Mouse (Mus musculus) midbrain, embryonic 16.5 days (tissue): ENCODE data around the gene Ikzf3. TPM values are rescaled to one million over a fixed set of nuclear protein-coding genes. Genes with fewer than 3 reads are reported as not detected.

Experiments
- ATAC-seq: fragments of 200-750 bp; cut with Nextera tagmentation; 2 replicates; pipeline ENCODE4 v1.8.0; 2017; ENCODE audit warnings: moderate TSS enrichment
- H3K27ac ChIP-seq: fragments of 300-500 bp; sonication (generic); 2 replicates; pipeline ENCODE4 v1.5.1; 2014; ENCODE audit warnings: mild to moderate bottlenecking, low read length, mixed read lengths
- H3K27me3 ChIP-seq: fragments of 300-500 bp; sonication (generic); 2 replicates; pipeline ENCODE4 v1.6.1; 2014; ENCODE audit warnings: low read depth, low read length, mixed read lengths; ENCODE audit not compliant: control insufficient read depth, insufficient read depth
- H3K36me3 ChIP-seq: fragments of 300-500 bp; sonication (generic); 2 replicates; pipeline ENCODE4 v1.6.1; 2014; ENCODE audit warnings: mild to moderate bottlenecking, low read length, moderate library complexity, mixed read lengths; ENCODE audit not compliant: control insufficient read depth, insufficient read depth
- H3K4me1 ChIP-seq: fragments of 300-500 bp; sonication (generic); 2 replicates; pipeline ENCODE4 v1.6.1; 2014; ENCODE audit warnings: mild to moderate bottlenecking, low read length, mixed read lengths; ENCODE audit not compliant: control insufficient read depth, insufficient read depth
- H3K4me2 ChIP-seq: fragments of 300-500 bp; sonication (generic); 2 replicates; pipeline ENCODE4 v1.6.1; 2014; ENCODE audit warnings: mild to moderate bottlenecking, low read length, mixed read lengths
- H3K4me3 ChIP-seq: fragments of 300-500 bp; sonication (generic); 2 replicates; pipeline ENCODE4 v1.5.1; 2014; ENCODE audit warnings: low read depth, mild to moderate bottlenecking, low read length, moderate library complexity, mixed read lengths
- H3K9ac ChIP-seq: fragments of 300-500 bp; sonication (generic); 2 replicates; pipeline ENCODE4 v1.6.1; 2014; ENCODE audit warnings: low read depth, low read length, mixed read lengths
- H3K9me3 ChIP-seq: fragments of 300-500 bp; sonication (generic); replicated peaks from 2 replicates; pipeline ENCODE4 v1.6.1; 2014; ENCODE audit warnings: mild to moderate bottlenecking, low read length, mixed read lengths; ENCODE audit not compliant: control insufficient read depth, poor library complexity, severe bottlenecking
- WGBS: fragments of 180-500 bp; shearing (Covaris S2); extraction: QIAGEN DNeasy Blood & Tissue Kit; methylation state at CpG from one replicate; pipeline ENCODE4 v1.1.7; 2014; 5-methylcytosine and 5-hydroxymethylcytosine counted together
- polyA plus RNA-seq: library from polyadenylated mRNA; unstranded; fragments of >200 nt; fragmentation: Nextera tagmentation; extraction: Ambion mirVana; gene quantifications from 2 replicates; pipeline ENCODE4 v1.2.1, GENCODE M21; 2015

The Ikzf3 gene
- polyA plus RNA-seq, 1 experiment from 2014 or later: not detected

- no peak overlapping the region for H3K9ac ChIP-seq
- no peak for ATAC-seq
- peaks cover 15% of the 10 kb centered on the region for H3K27me3 ChIP-seq
- H3K36me3 ChIP-seq: no peaks in the 10 kb centered on the region
- no peaks in the 10 kb centered on the region for H3K4me1 ChIP-seq
- H3K4me2 ChIP-seq: no peak overlapping the region
- H3K27ac ChIP-seq: no peak overlapping the region
- 51% methylated on average over 13 of the region's 13 CpGs for WGBS
- no peak overlapping the region for H3K4me3 ChIP-seq
- no peaks in the 10 kb centered on the region for H3K9me3 ChIP-seq
These were observed 97.5 kb downstream of the Ikzf3 start for GRCm38 (mm10) chr11:98448191-98448790.

GRCm38 (mm10) chr11:98447475-98447834, 98.4 kb downstream of the Ikzf3 start:
- H3K4me2 ChIP-seq: no peak overlapping the region; the same call in 1 of the 2 replicates
- no peak for ATAC-seq
- WGBS: 18% methylated on average over 7 of the region's 7 CpGs

GRCm38 (mm10) chr11:98446562-98447474, 99.0 kb downstream of the Ikzf3 start:
- ATAC-seq: no peak
- H3K4me3 ChIP-seq: no peak overlapping the region
- 3% methylated on average over 33 of the region's 33 CpGs for WGBS

More at GRCm38 (mm10) chr11:98447475-98447834, 98.4 kb downstream of the Ikzf3 start:
- Histone ChIP-seq H3K27me3 (peaks cover 15% of the 10 kb centered on the region), H3K4me1 (no peaks in the 10 kb centered on the region), H3K36me3 (no peaks in the 10 kb centered on the region), H3K4me3 (no peak overlapping the region), H3K9ac (0 out of 2 replicates have a peak overlapping the region, but pooled peaks have one; percentile 1), H3K9me3 (no peaks in the 10 kb centered on the region), H3K27ac (no peak overlapping the region)

GRCm38 (mm10) chr11:98446213-98446561, 99.6 kb downstream of the Ikzf3 start, which contains the start of gene Grb7:
TSS of gene Grb7 (plus strand) at chr11:98446394.
- Histone ChIP-seq H3K4me1 (no peaks in the 10 kb centered on the region), H3K9ac (0 out of 2 replicates have a peak within 1 kb of the TSS, but pooled peaks have one; percentile 1), H3K9me3 (no peaks in the 10 kb centered on the region), H3K27ac (no peak within 1 kb of the TSS), H3K4me3 (no peak within 1 kb of the TSS), H3K36me3 (no peaks in the 10 kb centered on the region), H3K4me2 (peak within 1 kb of the TSS; percentile 26; the same call in 1 of the 2 replicates), H3K27me3 (peaks cover 15% of the 10 kb centered on the region)
- 9% methylated on average over 5 of the region's 5 CpGs for WGBS
- no peak for ATAC-seq

More at GRCm38 (mm10) chr11:98446562-98447474, 99.0 kb downstream of the Ikzf3 start:
- H3K9ac ChIP-seq: 0 out of 2 replicates have a peak overlapping the region, but pooled peaks have one; percentile 1
- peaks cover 15% of the 10 kb centered on the region for H3K27me3 ChIP-seq
- no peaks in the 10 kb centered on the region for H3K9me3 ChIP-seq
- no peaks in the 10 kb centered on the region for H3K36me3 ChIP-seq
- H3K4me2 ChIP-seq: peak overlapping the region; percentile 26; the same call in 1 of the 2 replicates
- no peak overlapping the region for H3K27ac ChIP-seq
- no peaks in the 10 kb centered on the region for H3K4me1 ChIP-seq

- no peak for ATAC-seq
These were observed 100.2 kb downstream of the Ikzf3 start for GRCm38 (mm10) chr11:98445679-98446078.

GRCm38 (mm10) chr11:98445238-98445637, 100.6 kb downstream of the Ikzf3 start:
- Histone ChIP-seq H3K4me1 (no peaks in the 10 kb centered on the region), H3K4me2 (no peak overlapping the region), H3K27ac (no peak overlapping the region), H3K9ac (no peak overlapping the region), H3K27me3 (peaks cover 15% of the 10 kb centered on the region), H3K9me3 (no peaks in the 10 kb centered on the region), H3K36me3 (no peaks in the 10 kb centered on the region), H3K4me3 (no peak overlapping the region)
- 63% methylated on average over 1 of the region's 1 CpGs for WGBS
- ATAC-seq: no peak

More at GRCm38 (mm10) chr11:98445679-98446078, 100.2 kb downstream of the Ikzf3 start:
- WGBS: 63% methylated on average over 4 of the region's 4 CpGs
- H3K27me3 ChIP-seq: peaks cover 15% of the 10 kb centered on the region
- H3K4me1 ChIP-seq: no peaks in the 10 kb centered on the region
- no peak overlapping the region for H3K4me2 ChIP-seq
- no peak overlapping the region for H3K27ac ChIP-seq
- no peak overlapping the region for H3K4me3 ChIP-seq
- H3K36me3 ChIP-seq: no peaks in the 10 kb centered on the region
- H3K9me3 ChIP-seq: no peaks in the 10 kb centered on the region
- H3K9ac ChIP-seq: no peak overlapping the region

- Histone ChIP-seq H3K9me3 (no peaks in the 10 kb centered on the region), H3K27me3 (peaks cover 15% of the 10 kb centered on the region), H3K4me1 (no peaks in the 10 kb centered on the region), H3K9ac (no peak overlapping the region), H3K36me3 (no peaks in the 10 kb centered on the region), H3K27ac (no peak overlapping the region), H3K4me2 (no peak overlapping the region), H3K4me3 (no peak overlapping the region)
- ATAC-seq: no peak
- 97% methylated on average over 1 of the region's 1 CpGs for WGBS
These were observed 102.1 kb downstream of the Ikzf3 start for GRCm38 (mm10) chr11:98443688-98444087.

- H3K4me2 ChIP-seq: peak within 1 kb of the TSS; percentile 73
- H3K4me1 ChIP-seq: peaks cover 6% of the 10 kb centered on the region; the same call in 1 of the 2 replicates
- H3K27ac ChIP-seq: peak within 1 kb of the TSS; percentile 67
- peak; percentile 89 for ATAC-seq
- H3K27me3 ChIP-seq: no peaks in the 10 kb centered on the region
- H3K9ac ChIP-seq: peak within 1 kb of the TSS; percentile 69
- no peaks in the 10 kb centered on the region for H3K36me3 ChIP-seq
- no peaks in the 10 kb centered on the region for H3K9me3 ChIP-seq
- peak within 1 kb of the TSS; percentile 67 for H3K4me3 ChIP-seq
- 2% methylated on average over 43 of the region's 43 CpGs for WGBS
These were observed 107.3 kb downstream of the Ikzf3 start, which contains the start of gene Mien1 for GRCm38 (mm10) chr11:98438331-98439158. TSS of gene Mien1 (minus strand) at chr11:98438991.
